Mouse (Mus musculus): ENCODE results near the gene Tenm2. TPM values are rescaled to one million over a fixed set of nuclear protein-coding genes. Genes with fewer than 3 reads are reported as not detected.

Tenm2 gene
- polyA plus RNA-seq, 1 experiment: 0.02 TPM

- DNase-seq (ENCODE audit: low read depth, low spot score): no peak
These were observed 1240.5 kb downstream of the Tenm2 start for GRCm38 (mm10) chr11:35995310-35995709.

GRCm38 (mm10) chr11:35991846-35992245 is 1243.9 kb downstream of the Tenm2 start:
- no peak for DNase-seq (ENCODE audit: low read depth, low spot score)
- 80% methylated on average over 2 of the region's 2 CpGs for WGBS

DNA sequence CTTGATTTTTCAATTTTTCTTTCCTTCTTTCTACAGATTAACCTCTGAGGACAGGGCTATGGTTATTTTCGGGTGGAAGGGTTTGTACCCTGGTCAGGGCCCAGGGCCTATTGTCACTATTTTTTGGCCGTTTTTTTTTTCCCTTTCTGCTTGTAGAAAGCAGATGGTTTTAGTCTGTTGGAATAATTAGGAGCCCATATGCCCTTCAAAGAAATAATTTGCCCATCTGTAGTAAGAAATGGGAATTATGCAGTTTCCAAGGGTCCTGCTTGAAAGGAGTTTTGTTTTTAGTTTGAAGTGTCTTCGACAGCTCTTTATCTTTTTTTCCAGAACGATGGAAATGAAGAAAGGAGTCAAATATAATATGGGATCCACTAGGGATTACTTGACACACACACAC is 1245.8 kb downstream of the Tenm2 start:
- WGBS: 81% methylated on average over 4 of the region's 4 CpGs

DNA sequence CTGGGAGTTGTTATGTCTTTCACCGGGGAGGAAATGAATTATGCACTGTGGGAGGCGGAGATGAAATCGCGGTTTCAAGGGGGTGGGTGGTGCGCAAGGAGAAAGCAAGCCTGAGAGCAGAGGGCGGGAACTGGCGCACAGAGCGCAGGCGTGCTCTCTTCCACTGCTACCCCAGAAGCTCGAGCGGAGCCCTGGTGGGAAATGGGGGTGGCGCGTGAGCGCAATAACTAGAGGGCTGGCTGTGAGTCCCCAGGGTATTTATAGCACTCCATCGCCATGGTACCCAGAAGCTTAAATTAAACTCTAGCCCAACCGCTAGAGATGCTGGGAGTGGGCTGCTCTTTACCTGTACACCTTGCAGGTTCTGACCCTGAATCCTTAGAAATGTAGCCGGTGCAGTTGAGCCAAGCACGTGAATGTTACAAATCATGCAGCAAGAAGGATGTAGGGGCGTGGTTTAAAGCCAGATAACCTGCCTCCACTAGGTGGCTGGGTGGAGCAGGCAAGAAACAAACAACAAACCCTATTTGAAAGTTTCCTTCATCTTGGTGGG is 1249.8 kb downstream of the Tenm2 start:
- no peak for DNase-seq (ENCODE audit: low read depth, low spot score)
- 2% methylated on average over 19 of the region's 19 CpGs for whole genome bisulfite sequencing

More for the DNA sequence above, 1245.8 kb downstream of the Tenm2 start:
- no peak for DNase-seq (ENCODE audit: low read depth, low spot score)

DNA sequence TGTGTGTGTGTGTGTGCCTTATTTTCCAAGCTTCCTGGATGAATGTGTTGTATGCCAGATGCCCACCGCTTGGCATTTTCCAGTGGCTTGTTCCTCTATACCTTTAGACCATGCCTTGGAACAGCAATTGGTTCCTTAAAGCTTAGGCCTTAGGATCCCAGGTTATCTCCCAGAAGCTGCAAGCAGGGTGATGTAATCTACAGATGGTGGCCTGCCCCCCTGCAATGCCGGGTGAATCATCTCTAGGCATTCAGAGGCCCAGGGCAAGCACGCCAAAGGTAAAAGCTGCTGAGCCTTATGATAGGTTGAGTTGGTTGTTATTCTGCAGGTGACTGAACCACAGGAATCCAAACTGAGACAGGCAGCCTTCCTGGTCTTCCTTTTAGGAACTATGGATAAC is 1253.0 kb downstream of the Tenm2 start:
- no peak for DNase-seq (ENCODE audit: low read depth, low spot score)
- WGBS: 71% methylated on average over 3 of the region's 3 CpGs

DNA sequence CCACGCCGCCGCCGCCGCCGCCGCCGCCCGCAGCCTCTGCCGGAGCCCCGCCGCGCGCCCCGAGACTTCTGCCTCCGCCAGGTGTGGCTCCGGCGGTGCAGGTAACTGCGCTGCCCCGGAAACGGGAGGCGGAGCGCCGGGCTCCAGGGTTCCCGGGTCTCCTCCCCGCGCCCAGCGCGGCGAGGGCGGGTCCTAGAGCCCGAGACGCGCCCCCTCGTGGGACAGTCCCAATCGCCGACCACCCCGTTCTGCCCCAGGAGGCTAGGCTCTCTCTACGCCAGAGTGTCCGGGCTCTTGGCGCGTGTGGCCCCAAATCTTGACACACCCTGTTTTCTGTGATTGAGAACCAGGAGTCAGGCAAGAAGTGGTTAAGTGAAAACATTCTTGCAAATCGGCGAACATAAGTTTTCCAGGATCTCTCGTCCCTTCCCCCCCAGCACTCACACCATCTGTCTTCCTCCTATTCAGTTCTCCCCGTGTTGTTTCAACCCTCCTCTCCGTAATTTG is 1255.3 kb downstream of the Tenm2 start, which contains the start of gene Wwc1:
Wwc1 (minus strand) TSS at position 117 of the 507 bp plus-strand sequence.
- 2% methylated on average over 47 of the region's 47 CpGs for WGBS
- DNase-seq (ENCODE audit: low read depth, low spot score): no peak

- WGBS: under 1% methylated on average over 62 of the region's 66 CpGs
- DNase-seq (ENCODE audit: low read depth, low spot score): no peak
These were observed 1255.9 kb downstream of the Tenm2 start for GRCm38 (mm10) chr11:35979733-35980410.

DNA sequence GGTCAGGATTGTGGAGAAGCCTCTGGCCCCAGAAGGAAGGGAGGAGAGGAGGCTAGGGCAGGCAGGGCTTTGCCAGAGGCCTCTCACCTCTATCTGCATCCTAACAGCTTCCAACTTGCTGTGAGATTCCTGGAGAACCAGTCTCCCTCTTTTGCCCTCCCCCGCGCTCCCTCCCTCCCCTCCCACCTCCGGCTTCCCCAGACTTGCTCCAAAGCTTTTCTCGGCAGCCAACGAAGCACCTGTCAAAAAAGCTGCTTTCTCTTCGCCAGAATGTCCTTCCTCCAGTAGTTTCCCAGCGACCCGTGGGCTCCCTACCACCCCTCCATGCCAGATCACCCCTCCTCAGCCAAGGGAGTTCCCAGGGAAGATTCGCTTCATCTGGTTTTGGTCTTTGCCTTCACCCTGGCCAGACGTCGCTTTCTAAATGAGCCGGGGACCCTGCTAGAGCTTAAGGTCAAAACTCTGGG is 1256.5 kb downstream of the Tenm2 start:
- DNase-seq (ENCODE audit: low read depth, low spot score): no peak
- WGBS: under 1% methylated on average over 10 of the region's 12 CpGs

DNA sequence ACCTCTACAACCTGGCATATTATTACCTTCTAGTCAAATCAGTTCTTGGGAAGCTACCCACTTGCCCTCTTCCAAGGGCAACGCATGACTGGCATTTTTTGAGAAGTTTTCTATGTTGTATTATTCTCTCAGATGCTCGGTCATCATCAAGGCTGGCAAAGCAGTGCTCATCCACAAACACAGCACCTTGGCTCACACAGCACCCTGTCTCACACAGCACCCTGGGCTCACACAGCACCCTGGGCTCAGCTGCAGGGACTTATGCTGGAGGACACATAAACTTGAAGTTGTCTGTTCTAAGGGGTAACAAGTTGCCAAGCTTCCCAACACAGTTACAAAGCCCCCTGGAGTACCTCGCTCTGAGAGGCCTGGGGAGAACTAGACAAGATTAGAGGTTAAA is 1258.0 kb downstream of the Tenm2 start:
- DNase-seq (ENCODE audit: low read depth, low spot score): no peak
- 89% methylated on average over 3 of the region's 3 CpGs for WGBS

GRCm38 (mm10) chr11:35977096-35977495 is 1258.7 kb downstream of the Tenm2 start:
- WGBS: 81% methylated on average over 6 of the region's 6 CpGs
- DNase-seq (ENCODE audit: low read depth, low spot score): no peak

GRCm38 (mm10) chr11:35976482-35976881 is 1259.3 kb downstream of the Tenm2 start:
- 87% methylated on average over 6 of the region's 6 CpGs for WGBS
- no peak for DNase-seq (ENCODE audit: low read depth, low spot score)

DNA sequence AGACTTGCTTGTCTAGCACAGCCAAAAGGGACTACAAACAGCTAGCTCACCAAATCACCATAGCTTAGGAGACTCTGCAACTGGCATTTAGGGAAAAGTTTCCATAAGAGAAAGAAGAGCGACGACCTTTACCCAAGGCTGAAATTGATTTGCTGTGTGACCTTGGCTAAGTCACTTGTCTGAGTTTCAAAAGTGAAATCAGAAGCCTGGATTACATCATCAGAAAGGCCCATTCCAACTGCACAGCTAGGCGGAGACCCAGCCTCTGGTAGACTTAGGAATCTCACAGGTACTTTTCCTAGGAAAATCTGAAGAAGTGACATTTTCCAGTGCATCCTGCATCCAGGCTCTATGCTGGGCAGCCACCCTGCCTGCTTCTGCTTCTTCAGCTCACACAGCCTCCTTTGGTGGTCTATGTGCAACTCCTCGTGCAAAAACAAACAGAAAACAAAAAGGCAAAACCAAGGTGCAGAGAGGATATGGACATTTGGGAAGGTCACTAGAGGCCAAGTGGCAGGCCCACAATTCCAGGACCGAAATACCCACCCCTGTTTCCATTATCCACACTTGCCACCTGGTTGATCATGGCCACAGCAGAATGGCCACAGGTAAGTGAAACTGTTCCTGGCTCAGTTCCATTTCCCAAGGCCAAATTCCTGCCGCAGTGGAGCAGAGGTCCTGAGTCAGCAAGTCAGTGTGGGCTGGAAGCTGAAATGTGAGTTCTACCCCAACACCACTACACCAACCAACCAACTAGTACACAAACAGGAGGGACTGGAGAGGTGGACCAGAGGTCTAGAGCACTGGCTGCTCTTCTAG is 1260.9 kb downstream of the Tenm2 start:
- WGBS: 66% methylated on average over 6 of the region's 6 CpGs
- no peak for DNase-seq (ENCODE audit: low read depth, low spot score)

DNA sequence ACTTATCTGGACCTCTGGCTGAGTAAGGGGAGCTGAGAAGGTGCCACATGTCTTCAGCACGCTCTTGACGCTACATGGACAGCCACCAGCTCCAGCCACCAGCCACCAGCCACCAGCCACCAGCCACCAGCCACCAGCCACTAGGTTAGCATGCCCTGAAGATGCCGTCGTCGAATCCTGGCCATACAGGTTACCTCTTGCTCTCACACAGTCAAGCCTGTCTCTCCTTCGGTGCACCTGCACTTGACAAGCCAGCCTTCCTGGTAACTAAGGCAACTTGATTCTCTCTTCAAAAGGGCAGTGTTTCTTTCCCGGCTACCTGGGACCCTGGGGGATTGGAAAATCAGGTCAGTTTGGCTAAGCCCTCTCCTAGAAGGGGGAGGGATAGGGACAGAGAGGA is 1262.6 kb downstream of the Tenm2 start:
- WGBS: 71% methylated on average over 7 of the region's 7 CpGs
- DNase-seq (ENCODE audit: low read depth, low spot score): no peak

DNA sequence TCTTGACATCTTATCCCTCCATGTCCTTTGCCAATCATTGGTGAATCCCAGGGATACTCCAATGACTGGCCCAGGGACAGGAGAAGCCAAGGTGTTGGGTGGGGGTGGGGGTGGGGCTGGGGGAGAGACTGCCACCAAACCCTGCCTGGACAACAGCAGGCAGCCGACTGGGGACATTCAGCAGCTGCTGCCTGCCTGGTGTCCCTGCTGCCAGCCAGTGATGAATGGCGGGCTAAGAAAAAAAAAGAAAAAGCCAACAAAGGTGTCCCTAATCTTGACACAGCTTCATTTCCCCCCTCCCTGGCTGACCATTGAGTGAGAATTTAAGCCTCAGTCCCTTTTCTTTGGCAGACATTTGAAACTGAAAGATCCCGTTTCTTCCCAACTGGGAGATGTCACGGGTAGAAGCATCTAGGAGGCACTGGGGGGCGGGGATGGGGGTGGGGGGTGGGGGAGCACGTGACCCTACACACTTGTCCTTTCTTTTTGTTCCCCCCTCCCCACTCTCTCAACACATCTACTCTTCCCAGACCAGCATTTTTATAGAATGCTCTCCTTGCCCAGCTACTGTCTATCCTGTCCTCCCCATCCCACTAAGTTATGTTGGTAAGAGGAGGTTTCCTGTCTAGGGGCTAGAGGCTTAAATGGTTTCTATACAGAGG is 1263.4 kb downstream of the Tenm2 start:
- 44% methylated on average over 6 of the region's 6 CpGs for WGBS
- DNase-seq (ENCODE audit: low read depth, low spot score): no peak

GRCm38 (mm10) chr11:35970806-35971705 is 1264.7 kb downstream of the Tenm2 start:
- peak; percentile 75 for DNase-seq (ENCODE audit: low read depth, low spot score)
- 33% methylated on average over 19 of the region's 19 CpGs for WGBS

GRCm38 (mm10) chr11:35968291-35968690 is 1267.5 kb downstream of the Tenm2 start:
- DNase-seq (ENCODE audit: low read depth, low spot score): no peak
- 93% methylated on average over 10 of the region's 10 CpGs for WGBS

DNA sequence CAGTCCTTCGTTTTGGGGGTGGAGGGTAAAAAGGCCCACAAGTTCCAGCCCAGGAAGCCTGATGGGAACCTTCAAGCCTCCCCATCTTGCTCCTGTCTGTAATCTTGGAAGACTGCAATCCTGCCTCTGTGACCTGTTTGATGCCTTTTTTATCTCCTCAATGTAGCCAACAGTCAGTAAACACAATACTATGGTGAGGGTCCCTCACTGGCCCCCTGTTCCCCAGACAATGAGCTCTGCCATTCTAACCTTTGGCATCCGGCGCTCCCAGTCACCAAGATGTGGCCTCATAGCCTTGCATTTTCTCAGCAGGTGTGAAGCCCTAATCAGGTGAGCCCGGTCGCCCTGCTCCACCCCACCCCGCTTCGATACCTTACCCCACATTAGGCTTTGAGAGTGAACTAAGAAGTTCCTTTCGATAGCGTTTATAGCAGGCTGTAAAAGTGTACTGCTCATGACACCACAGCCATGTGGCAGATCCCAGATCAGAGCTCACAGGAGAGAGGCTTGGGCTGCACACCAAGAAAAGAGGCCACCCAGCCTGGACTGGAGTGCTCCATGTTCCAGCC is 1271.7 kb downstream of the Tenm2 start:
- no peak for DNase-seq (ENCODE audit: low read depth, low spot score)
- WGBS: 19% methylated on average over 9 of the region's 9 CpGs

DNA sequence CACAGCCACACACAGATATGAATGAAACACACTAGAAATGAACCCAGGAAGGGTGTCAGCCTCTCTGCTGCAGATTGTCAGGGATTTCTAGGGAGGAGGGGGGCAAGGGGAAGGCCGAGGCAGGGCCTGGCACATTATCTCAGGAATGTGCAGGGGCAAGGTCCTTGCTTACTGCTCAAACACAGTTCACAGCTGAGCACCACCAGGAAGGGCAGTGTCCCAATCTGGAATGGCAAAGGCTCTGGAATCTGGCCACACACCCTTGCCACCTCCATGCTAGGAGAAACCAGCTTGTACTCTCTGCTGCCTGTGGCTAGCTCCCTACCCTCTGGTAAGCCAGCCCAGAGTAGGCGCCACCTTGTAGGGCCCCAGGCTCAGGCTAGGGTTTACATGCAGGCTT is 1272.2 kb downstream of the Tenm2 start:
- WGBS: 31% methylated on average over 2 of the region's 2 CpGs
- no peak for DNase-seq (ENCODE audit: low read depth, low spot score)

- WGBS: 87% methylated on average over 2 of the region's 2 CpGs
- no peak for DNase-seq (ENCODE audit: low read depth, low spot score)
These were observed 1273.3 kb downstream of the Tenm2 start for GRCm38 (mm10) chr11:35962431-35962830.

Data from large intestine, adult 2 months (tissue).